Mouse (Mus musculus) heart, adult 2 months (tissue): ENCODE measurements at regions not wholly inside any gene's neighbourhood (a gene's known extent, or its start where the extent isn't known, plus 50 kb on each side); places are given as distances from the start of the nearest gene placed in this dataset.

ENCODE experiments used
- CTCF ChIP-seq: fragments of 200-600 bp; IDR thresholded peaks from 2 replicates; pipeline ENCODE4 v1.8.1; 2022; ENCODE audit warnings: antibody characterized with exemption, mild to moderate bottlenecking, moderate library complexity
- EP300 ChIP-seq: fragments of 200-500 bp; IDR thresholded peaks from 2 replicates; pipeline ENCODE4 v1.6.1; 2011; ENCODE audit warnings: low read depth, low read length, control low read depth; ENCODE audit not compliant: insufficient read depth
- POLR2A ChIP-seq: fragments of 200-500 bp; IDR thresholded peaks from 2 replicates; pipeline ENCODE4 v1.6.1; 2011; ENCODE audit warnings: mild to moderate bottlenecking, low read depth, low read length, control low read depth; ENCODE audit not compliant: insufficient read depth

DNA sequence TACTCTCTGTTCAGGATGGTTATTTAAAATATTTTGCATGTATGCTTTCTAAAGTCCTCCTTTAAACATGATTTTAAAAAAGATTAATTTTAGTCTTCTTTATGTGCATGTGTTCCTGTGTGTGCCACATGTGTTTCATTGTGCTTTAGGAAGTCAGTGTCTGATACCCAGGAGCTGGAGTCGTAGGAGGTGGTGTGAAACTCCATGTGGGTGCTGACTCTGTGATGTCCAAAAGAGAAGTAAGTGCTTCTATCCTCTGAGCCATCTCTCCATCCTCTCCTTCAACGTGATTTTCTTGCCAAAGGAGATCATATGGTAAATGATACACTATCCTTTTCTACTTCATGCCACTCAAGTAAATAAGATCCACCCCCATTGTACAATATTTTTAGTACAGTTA lies 750.8 kb downstream of the Mat2b start:
- no peak for TF ChIP-seq CTCF
- TF ChIP-seq EP300, result no peak
- TF ChIP-seq POLR2A, result no peak
